Mouse (Mus musculus) hindbrain, embryonic 13.5 days (tissue): ENCODE measurements at regions not wholly inside any gene's neighbourhood (a gene's known extent, or its start where the extent isn't known, plus 50 kb on each side); places are given as distances from the start of the nearest gene placed in this dataset.
A peak's percentile ranks its signal among the peaks of the same experiment; 100 is the strongest.
"Not testable (repeated sequence)": the region's sequence is repeated elsewhere in the genome, so short reads cannot be mapped to it uniquely, and the experiment has no call there.

Experiments
- ATAC-seq: fragments of 200-750 bp; cut with Nextera tagmentation; 2 replicates; pipeline ENCODE4 v1.8.0; 2017; ENCODE audit warnings: moderate TSS enrichment; ENCODE audit not compliant: low FRiP score
- H3K27ac ChIP-seq: fragments of 300-500 bp; sonication (generic); 2 replicates; pipeline ENCODE4 v1.5.1; 2015; ENCODE audit warnings: inconsistent platforms, mild to moderate bottlenecking, moderate library complexity
- H3K27me3 ChIP-seq: fragments of 300-500 bp; sonication (generic); 2 replicates; pipeline ENCODE4 v1.6.1; 2015; ENCODE audit warnings: mild to moderate bottlenecking, inconsistent platforms
- H3K36me3 ChIP-seq: fragments of 300-500 bp; sonication (generic); 2 replicates; pipeline ENCODE4 v1.6.1; 2015; ENCODE audit warnings: mild to moderate bottlenecking, inconsistent platforms
- H3K4me1 ChIP-seq: fragments of 300-500 bp; sonication (generic); replicated peaks from 2 replicates; pipeline ENCODE4 v1.6.1; 2015; ENCODE audit warnings: inconsistent platforms
- H3K4me2 ChIP-seq: fragments of 300-500 bp; sonication (generic); 2 replicates; pipeline ENCODE4 v1.6.1; 2015; ENCODE audit warnings: inconsistent platforms, mild to moderate bottlenecking, moderate library complexity
- H3K4me3 ChIP-seq: fragments of 300-500 bp; sonication (generic); 2 replicates; pipeline ENCODE4 v1.5.1; 2015; ENCODE audit warnings: mild to moderate bottlenecking, inconsistent platforms
- H3K9ac ChIP-seq: fragments of 300-500 bp; sonication (generic); 2 replicates; pipeline ENCODE4 v1.6.1; 2015; ENCODE audit warnings: mild to moderate bottlenecking, inconsistent platforms
- H3K9me3 ChIP-seq: fragments of 300-500 bp; sonication (generic); 2 replicates; pipeline ENCODE4 v1.6.1; 2016; ENCODE audit warnings: inconsistent platforms
- WGBS: fragments of 180-500 bp; shearing (Covaris S2); methylation state at CpG from one replicate; pipeline ENCODE4 v1.1.7; 2015; 5-methylcytosine and 5-hydroxymethylcytosine counted together

DNA sequence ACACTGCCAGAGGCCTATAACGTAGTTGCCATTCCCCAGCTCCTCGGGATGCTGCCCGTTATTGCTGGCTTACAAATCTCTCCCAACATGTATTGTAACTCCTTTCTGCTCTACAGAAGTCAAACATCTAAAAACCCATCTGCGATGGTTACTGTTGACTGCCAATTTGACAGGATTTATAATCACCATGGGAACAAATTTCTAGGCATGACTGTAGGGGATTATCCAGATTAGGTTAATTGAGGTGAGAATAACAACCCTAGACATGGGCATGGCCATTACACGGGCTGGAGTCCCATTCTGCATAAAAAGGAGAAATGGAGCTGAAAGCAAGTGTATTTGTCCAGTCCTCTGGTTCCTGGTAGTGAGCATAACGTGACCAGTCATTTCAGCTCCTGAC lies 523.4 kb upstream of the Cdh5 start:
- H3K36me3 ChIP-seq, result no peaks in the 10 kb centered on the region
- no peaks in the 10 kb centered on the region for H3K27me3 ChIP-seq
- WGBS, result 85% methylated on average over 6 of the region's 6 CpGs
- no peaks in the 10 kb centered on the region for H3K4me1 ChIP-seq
- H3K27ac ChIP-seq, result no peak overlapping the region
- no peak overlapping the region for H3K4me3 ChIP-seq
- no peak for ATAC-seq
- no peak overlapping the region for H3K9ac ChIP-seq
- no peak overlapping the region for H3K4me2 ChIP-seq
- no peaks in the 10 kb centered on the region for H3K9me3 ChIP-seq

- no peaks in the 10 kb centered on the region for H3K27me3 ChIP-seq
- ATAC-seq, result no peak
- H3K27ac ChIP-seq, result no peak overlapping the region
- H3K4me1 ChIP-seq, result no peaks in the 10 kb centered on the region
- WGBS, result 92% methylated on average over 6 of the region's 6 CpGs
- no peak overlapping the region for H3K9ac ChIP-seq
- no peaks in the 10 kb centered on the region for H3K9me3 ChIP-seq
- H3K4me2 ChIP-seq, result no peak overlapping the region
- no peak overlapping the region for H3K4me3 ChIP-seq
- no peaks in the 10 kb centered on the region for H3K36me3 ChIP-seq
These were observed 493.1 kb upstream of the Cdh5 start for GRCm38 (mm10) chr8:103608291-103608690.

GRCm38 (mm10) chr8:103623781-103624434 lies 477.5 kb upstream of the Cdh5 start:
- ATAC-seq, result peak; percentile 95
- 0 out of 2 replicates have a peak, but pooled peaks cover 2% of the 10 kb centered on the region for H3K9me3 ChIP-seq
- H3K36me3 ChIP-seq, result no peaks in the 10 kb centered on the region
- H3K4me1 ChIP-seq, result peaks cover 23% of the 10 kb centered on the region
- no peak overlapping the region for H3K4me2 ChIP-seq
- no peak overlapping the region for H3K9ac ChIP-seq
- WGBS, result 23% methylated on average over 3 of the region's 3 CpGs
- no peak overlapping the region for H3K4me3 ChIP-seq
- H3K27ac ChIP-seq, result peak overlapping the region; percentile 60
- H3K27me3 ChIP-seq, result peaks cover 5% of the 10 kb centered on the region; the same call in 1 of the 2 replicates

- WGBS, result 75% methylated on average over 7 of the region's 7 CpGs
- Histone ChIP-seq H3K4me2 (no peak overlapping the region), H3K27ac (no peak overlapping the region), H3K4me3 (no peak overlapping the region), H3K36me3 (no peaks in the 10 kb centered on the region), H3K9ac (no peak overlapping the region), H3K4me1 (peaks cover 23% of the 10 kb centered on the region), H3K27me3 (peaks cover 4% of the 10 kb centered on the region; the same call in 1 of the 2 replicates), H3K9me3 (no peaks in the 10 kb centered on the region)
- no peak for ATAC-seq
These were observed 476.1 kb upstream of the Cdh5 start for GRCm38 (mm10) chr8:103625166-103625890.

DNA sequence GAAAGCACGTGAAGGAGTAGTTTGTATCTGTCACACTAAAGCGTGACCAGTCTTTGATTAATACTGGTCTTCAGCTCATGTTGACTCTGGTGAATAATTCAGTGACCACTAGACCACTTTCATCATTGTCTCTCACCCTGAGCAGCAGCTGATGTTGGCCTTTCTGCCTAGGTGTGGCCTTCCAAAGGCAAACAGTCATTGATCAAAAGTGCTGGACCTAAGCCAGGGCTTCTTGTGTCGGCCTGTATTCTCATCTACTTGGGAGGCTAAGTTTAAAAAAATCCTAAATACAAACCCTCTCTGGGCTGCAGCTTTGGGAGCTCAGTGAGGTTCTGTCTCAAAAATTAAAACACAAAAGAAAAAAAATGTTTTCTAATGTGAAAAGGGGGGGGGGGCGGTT lies 475.0 kb upstream of the Cdh5 start:
- no peaks in the 10 kb centered on the region for H3K27me3 ChIP-seq
- peaks cover 23% of the 10 kb centered on the region for H3K4me1 ChIP-seq
- H3K4me3 ChIP-seq, result no peak overlapping the region
- H3K36me3 ChIP-seq, result no peaks in the 10 kb centered on the region
- no peak overlapping the region for H3K9ac ChIP-seq
- H3K4me2 ChIP-seq, result no peak overlapping the region
- ATAC-seq, result no peak
- no peaks in the 10 kb centered on the region for H3K9me3 ChIP-seq
- WGBS, result 53% methylated on average over 4 of the region's 4 CpGs
- H3K27ac ChIP-seq, result no peak overlapping the region

GRCm38 (mm10) chr8:103632543-103632942 lies 468.9 kb upstream of the Cdh5 start:
- Histone ChIP-seq H3K27me3 (no peaks in the 10 kb centered on the region), H3K36me3 (no peaks in the 10 kb centered on the region), H3K27ac (no peak overlapping the region), H3K9ac (no peak overlapping the region), H3K9me3 (no peaks in the 10 kb centered on the region), H3K4me3 (no peak overlapping the region), H3K4me1 (no peaks in the 10 kb centered on the region; the same call in 1 of the 2 replicates), H3K4me2 (no peak overlapping the region)
- WGBS, result 86% methylated on average over 6 of the region's 6 CpGs
- no peak for ATAC-seq

GRCm38 (mm10) chr8:103634951-103635350 lies 466.5 kb upstream of the Cdh5 start:
- Histone ChIP-seq H3K9me3 (no peaks in the 10 kb centered on the region), H3K4me1 (no peaks in the 10 kb centered on the region; the same call in 1 of the 2 replicates), H3K27ac (no peak overlapping the region), H3K4me2 (no peak overlapping the region), H3K27me3 (peaks cover 3% of the 10 kb centered on the region; the same call in 1 of the 2 replicates), H3K9ac (no peak overlapping the region), H3K36me3 (no peaks in the 10 kb centered on the region), H3K4me3 (no peak overlapping the region)
- 59% methylated on average over 14 of the region's 14 CpGs for WGBS
- ATAC-seq, result no peak

GRCm38 (mm10) chr8:103643621-103644020 lies 457.8 kb upstream of the Cdh5 start:
- H3K27ac ChIP-seq, result no peak overlapping the region
- H3K4me1 ChIP-seq, result no peaks in the 10 kb centered on the region
- no peak overlapping the region for H3K9ac ChIP-seq
- no peaks in the 10 kb centered on the region for H3K36me3 ChIP-seq
- ATAC-seq, result no peak
- 96% methylated on average over 2 of the region's 2 CpGs for WGBS
- no peaks in the 10 kb centered on the region for H3K9me3 ChIP-seq
- peaks cover 3% of the 10 kb centered on the region; the same call in 1 of the 2 replicates for H3K27me3 ChIP-seq
- H3K4me3 ChIP-seq, result no peak overlapping the region
- no peak overlapping the region for H3K4me2 ChIP-seq

DNA sequence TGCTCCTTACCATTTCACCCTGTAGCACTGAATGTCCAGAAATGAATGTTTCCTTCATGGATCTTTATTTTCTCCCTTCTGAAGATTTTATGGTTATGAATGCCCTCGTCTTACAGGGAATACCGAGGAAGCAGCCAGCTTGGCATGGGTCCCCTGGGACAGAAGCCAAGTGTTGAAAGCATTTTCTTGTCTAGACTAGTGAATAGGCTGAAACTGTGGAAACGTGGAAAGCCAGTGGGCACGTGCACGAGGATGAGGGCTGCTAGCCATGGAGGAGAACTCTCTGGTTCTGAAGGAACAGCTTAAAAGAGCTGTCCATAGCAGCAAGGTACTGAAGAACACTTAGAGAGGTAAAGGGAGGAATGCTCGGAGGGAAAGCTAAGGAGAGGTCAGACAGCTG lies 457.3 kb upstream of the Cdh5 start:
- H3K27me3 ChIP-seq, result no peaks in the 10 kb centered on the region
- H3K27ac ChIP-seq, result no peak overlapping the region
- H3K4me3 ChIP-seq, result no peak overlapping the region
- H3K9ac ChIP-seq, result no peak overlapping the region
- H3K36me3 ChIP-seq, result no peaks in the 10 kb centered on the region
- no peak for ATAC-seq
- H3K4me2 ChIP-seq, result no peak overlapping the region
- H3K9me3 ChIP-seq, result no peaks in the 10 kb centered on the region
- no peaks in the 10 kb centered on the region for H3K4me1 ChIP-seq
- 70% methylated on average over 6 of the region's 6 CpGs for WGBS

DNA sequence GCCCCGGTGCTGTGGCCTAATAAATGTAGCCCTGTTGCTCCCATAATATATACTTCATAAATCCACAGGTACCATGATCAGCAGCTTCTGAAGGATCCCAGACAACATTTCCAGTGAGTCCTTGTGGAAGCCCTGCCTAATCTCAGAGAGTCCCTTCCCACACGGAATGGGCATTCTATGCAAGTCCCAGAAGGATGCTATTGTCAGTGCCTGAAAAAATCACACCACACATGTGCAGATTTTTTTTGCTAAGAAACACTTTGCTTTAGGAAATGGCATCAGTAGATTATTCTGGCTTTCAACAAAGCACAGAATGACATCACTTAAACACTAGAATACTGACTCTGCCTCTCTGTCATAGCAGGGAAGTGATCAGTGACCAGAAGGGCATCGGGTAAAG lies 456.6 kb upstream of the Cdh5 start:
- Histone ChIP-seq H3K9me3 (no peaks in the 10 kb centered on the region), H3K27ac (no peak overlapping the region), H3K27me3 (no peaks in the 10 kb centered on the region), H3K36me3 (no peaks in the 10 kb centered on the region), H3K4me1 (no peaks in the 10 kb centered on the region), H3K4me3 (no peak overlapping the region), H3K4me2 (no peak overlapping the region), H3K9ac (no peak overlapping the region)
- WGBS, result 89% methylated on average over 3 of the region's 3 CpGs
- ATAC-seq, result no peak

- ATAC-seq, result no peak
- whole genome bisulfite sequencing, result 89% methylated on average over 1 of the region's 1 CpGs
- no peaks in the 10 kb centered on the region for H3K4me1 ChIP-seq
- H3K27ac ChIP-seq, result no peak overlapping the region
- H3K9me3 ChIP-seq, result no peaks in the 10 kb centered on the region
- H3K9ac ChIP-seq, result no peak overlapping the region
- H3K4me3 ChIP-seq, result no peak overlapping the region
- H3K36me3 ChIP-seq, result no peaks in the 10 kb centered on the region
- no peaks in the 10 kb centered on the region for H3K27me3 ChIP-seq
- H3K4me2 ChIP-seq, result no peak overlapping the region
These were observed 436.6 kb upstream of the Cdh5 start for GRCm38 (mm10) chr8:103664796-103665195.

DNA sequence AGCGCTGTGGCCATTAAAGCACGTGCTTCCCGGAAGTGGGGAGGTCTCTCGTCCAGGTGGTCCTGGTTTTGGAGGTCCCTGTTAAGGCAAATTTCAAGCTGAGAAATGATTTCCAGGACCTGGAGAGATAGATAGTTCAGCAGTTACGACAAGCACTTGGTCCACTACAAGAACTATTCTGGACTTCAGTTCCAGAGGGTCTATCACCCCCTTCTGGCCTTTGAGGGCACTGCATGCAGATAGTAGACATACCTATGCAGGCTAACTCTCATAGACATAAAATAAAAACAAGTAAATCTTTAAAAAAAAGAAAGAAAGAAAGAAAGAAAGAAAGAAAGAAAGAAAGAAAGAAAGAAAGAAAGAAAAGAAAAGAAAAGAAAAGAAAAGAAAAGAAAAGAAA lies 415.2 kb upstream of the Cdh5 start:
- not testable (repeated sequence) for H3K27me3 ChIP-seq, ATAC-seq, H3K4me1 ChIP-seq, H3K9me3 ChIP-seq, H3K4me2 ChIP-seq, H3K27ac ChIP-seq, H3K9ac ChIP-seq, H3K36me3 ChIP-seq, H3K4me3 ChIP-seq
- whole genome bisulfite sequencing, result 91% methylated on average over 5 of the region's 5 CpGs

- Histone ChIP-seq H3K4me3 (no peak overlapping the region), H3K4me1 (no peaks in the 10 kb centered on the region), H3K36me3 (no peaks in the 10 kb centered on the region), H3K9ac (no peak overlapping the region), H3K9me3 (no peaks in the 10 kb centered on the region), H3K27me3 (no peaks in the 10 kb centered on the region), H3K27ac (no peak overlapping the region), H3K4me2 (no peak overlapping the region)
- 82% methylated on average over 1 of the region's 1 CpGs for WGBS
- ATAC-seq, result no peak
These were observed 411.0 kb upstream of the Cdh5 start for GRCm38 (mm10) chr8:103690438-103690837.
